Mouse (Mus musculus) megakaryocyte, embryonic 14.5 days (primary cell): ENCODE measurements around the gene Sh2b3.

ENCODE experiments used
- FLI1 ChIP-seq: IDR thresholded peaks from 2 replicates; pipeline ENCODE4 v1.6.1; 2012; ENCODE audit warnings: low read length, inconsistent platforms, mixed read lengths
- GATA1 ChIP-seq: IDR thresholded peaks from 3 replicates; pipeline ENCODE4 v1.6.1; 2012; ENCODE audit warnings: mixed read lengths, low read length, inconsistent platforms, borderline replicate concordance

DNA sequence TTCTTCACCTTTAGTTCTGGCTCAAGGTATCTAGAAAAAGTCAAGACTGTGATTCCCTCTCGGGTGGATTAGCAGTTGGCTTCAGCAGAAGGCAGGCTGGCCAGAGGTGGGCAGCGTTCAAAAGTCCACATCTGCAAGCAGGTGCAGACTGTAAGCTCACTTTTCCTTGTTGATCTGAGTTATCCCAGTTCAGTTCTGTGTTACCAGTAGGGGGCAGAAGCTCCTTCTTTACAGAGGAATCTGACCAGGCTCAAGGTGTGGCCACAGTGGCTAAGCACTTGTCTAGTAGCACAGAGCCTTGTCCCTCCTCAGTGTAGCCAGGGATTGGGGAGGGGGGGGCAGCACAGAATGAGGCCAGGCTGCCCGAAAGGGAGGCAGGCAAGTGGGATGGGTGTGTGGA is 22.4 kb downstream of the Sh2b3 start:
- TF ChIP-seq GATA1 (no peak), FLI1 (no peak)
